Mouse (Mus musculus): ENCODE measurements around the gene Sema7a. TPM values are rescaled to one million over a fixed set of nuclear protein-coding genes. Genes with fewer than 3 reads are reported as not detected.

Gene Sema7a
- polyA plus RNA-seq, 1 experiment from 2014 or later: 0.38 TPM

DNA sequence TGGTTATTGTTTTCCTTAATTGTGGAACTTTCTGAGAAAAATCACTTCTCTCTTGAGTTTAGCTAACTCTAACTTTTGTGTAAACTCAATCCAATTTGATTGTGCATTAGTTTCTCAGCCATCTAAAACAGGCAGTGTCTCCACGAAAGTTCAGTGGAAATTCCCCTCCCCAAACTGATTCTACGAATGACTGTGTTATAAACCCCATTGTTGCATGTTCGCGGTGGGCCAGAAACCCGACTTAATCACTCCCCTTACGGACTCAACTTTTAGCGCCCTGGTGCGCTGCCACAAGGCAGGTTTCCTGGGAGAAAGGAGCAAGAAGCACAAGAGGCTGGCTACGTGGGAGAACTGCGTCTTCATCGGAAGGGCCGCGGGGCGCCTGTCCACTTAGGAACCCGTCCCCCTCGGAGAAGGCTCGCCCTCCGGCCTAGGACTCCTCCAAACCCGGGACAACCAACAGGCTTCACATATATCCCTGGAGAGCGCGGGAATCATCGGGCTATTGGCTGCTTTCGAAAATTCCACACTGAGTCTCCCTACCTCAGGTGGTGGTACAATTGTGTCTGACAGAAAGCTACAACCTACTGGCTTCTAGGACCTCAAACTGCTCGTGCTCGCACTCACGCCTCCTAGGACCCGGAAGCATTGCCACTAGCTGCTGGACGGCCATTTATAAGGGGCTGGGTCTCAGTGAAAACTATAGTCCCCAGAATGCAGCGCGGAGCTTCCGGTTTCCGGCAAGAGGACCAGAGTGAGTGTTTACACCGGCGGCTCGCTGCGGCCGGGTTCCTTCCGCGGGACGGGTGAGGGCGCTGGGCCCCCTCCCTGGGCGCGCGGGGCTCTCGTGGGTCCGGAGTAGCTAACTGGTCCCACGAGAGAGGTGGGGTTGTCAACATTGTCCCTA lies 29.4 kb upstream of the Sema7a start, which contains the start of gene Ubl7:
Gene Ubl7 (plus strand): TSS at position 726 of the 907 bp plus-strand sequence.
- Histone ChIP-seq H3K4me2 (ENCODE audit: low read length) (peak within 1 kb of the TSS; percentile 76), H3K9ac (ENCODE audit: low read length) (peak within 1 kb of the TSS; percentile 60), H3K9me3 (ENCODE audit: control insufficient read depth, low read length) (no peaks in the 10 kb centered on the region), H3K36me3 (ENCODE audit: control insufficient read depth, insufficient read depth, low read length) (peaks cover 14% of the 10 kb centered on the region), H3K27ac (ENCODE audit: low read depth) (peak within 1 kb of the TSS; percentile 66), H3K4me3 (ENCODE audit: low read depth, low read length) (peak within 1 kb of the TSS; percentile 67), H3K27me3 (replicated peaks; ENCODE audit: control insufficient read depth, insufficient read depth, low read length) (no peaks in the 10 kb centered on the region), H3K4me1 (replicated peaks; ENCODE audit: control insufficient read depth, insufficient read depth, low read length) (peaks cover 6% of the 10 kb centered on the region; the same call in 1 of the 2 replicates)
- under 1% methylated on average over 47 of the region's 47 CpGs for WGBS
- peak; percentile 99 for ATAC-seq (replicated peaks; ENCODE audit: low FRiP score, low TSS enrichment, low read depth)
- DNase-seq (ENCODE audit: low spot score): peak; percentile 93

DNA sequence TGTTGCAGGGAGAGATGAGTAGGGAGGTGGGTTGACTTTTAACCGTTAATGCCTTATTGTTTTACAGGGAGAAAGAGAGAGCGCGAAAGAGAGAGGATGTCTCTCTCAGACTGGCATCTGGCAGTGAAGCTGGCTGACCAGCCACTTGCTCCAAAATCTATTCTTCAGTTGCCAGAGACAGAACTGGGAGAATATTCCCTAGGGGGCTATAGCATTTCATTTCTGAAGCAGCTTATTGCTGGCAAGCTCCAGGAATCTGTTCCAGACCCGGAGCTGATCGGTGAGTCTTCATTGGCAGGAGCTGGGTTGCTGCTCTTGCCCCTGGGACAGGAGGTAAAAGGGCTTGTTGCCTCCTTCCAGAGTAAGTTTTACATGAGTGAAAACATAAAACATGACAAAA lies 27.3 kb upstream of the Sema7a start:
- 95% methylated on average over 5 of the region's 5 CpGs for WGBS
- Histone ChIP-seq H3K4me2 (ENCODE audit: low read length) (no peak overlapping the region), H3K27ac (ENCODE audit: low read depth) (no peak overlapping the region), H3K4me1 (replicated peaks; ENCODE audit: control insufficient read depth, insufficient read depth, low read length) (peaks cover 6% of the 10 kb centered on the region; the same call in 1 of the 2 replicates), H3K9me3 (ENCODE audit: control insufficient read depth, low read length) (no peaks in the 10 kb centered on the region), H3K36me3 (ENCODE audit: control insufficient read depth, insufficient read depth, low read length) (peaks cover 22% of the 10 kb centered on the region), H3K27me3 (replicated peaks; ENCODE audit: control insufficient read depth, insufficient read depth, low read length) (no peaks in the 10 kb centered on the region), H3K9ac (ENCODE audit: low read length) (no peak overlapping the region), H3K4me3 (ENCODE audit: low read depth, low read length) (no peak overlapping the region)
- DNase-seq (ENCODE audit: low spot score) (no peak), ATAC-seq (replicated peaks; ENCODE audit: low FRiP score, low TSS enrichment, low read depth) (no peak)

DNA sequence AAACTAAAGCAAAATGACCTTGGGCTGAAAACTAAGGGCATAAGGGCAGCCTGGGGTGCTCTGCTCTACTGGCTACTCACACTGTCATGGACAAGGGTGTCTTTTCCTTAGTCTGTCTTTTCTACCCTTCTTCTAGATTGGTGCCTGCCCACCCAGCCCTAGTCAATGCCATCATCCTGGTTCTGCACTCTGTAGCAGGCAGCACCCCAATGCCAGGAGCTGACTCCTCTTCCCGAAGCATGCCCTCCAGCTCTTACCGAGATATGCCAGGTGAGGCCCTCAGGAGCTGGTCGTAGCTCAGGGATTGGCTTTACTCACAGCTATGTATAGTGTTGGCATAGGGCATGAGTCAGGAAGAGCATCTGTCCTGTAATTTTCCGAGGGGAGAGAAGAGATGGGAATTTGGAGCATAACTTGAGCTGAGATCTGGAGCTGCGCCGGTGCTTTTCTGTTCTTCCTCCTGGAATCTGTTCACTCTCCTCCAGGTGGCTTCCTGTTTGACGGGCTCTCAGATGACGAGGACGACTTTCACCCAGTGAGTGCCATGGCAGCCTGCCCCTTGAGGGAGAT lies 18.3 kb upstream of the Sema7a start:
- WGBS: 93% methylated on average over 9 of the region's 9 CpGs
- no peak overlapping the region for H3K9ac ChIP-seq (ENCODE audit: low read length)
- no peak overlapping the region for H3K4me3 ChIP-seq (ENCODE audit: low read depth, low read length)
- no peak for DNase-seq (ENCODE audit: low spot score)
- no peaks in the 10 kb centered on the region for H3K4me1 ChIP-seq (replicated peaks; ENCODE audit: control insufficient read depth, insufficient read depth, low read length)
- ATAC-seq (replicated peaks; ENCODE audit: low FRiP score, low TSS enrichment, low read depth): no peak
- H3K36me3 ChIP-seq (ENCODE audit: control insufficient read depth, insufficient read depth, low read length): peaks cover 80% of the 10 kb centered on the region
- no peak overlapping the region for H3K4me2 ChIP-seq (ENCODE audit: low read length)
- no peaks in the 10 kb centered on the region for H3K27me3 ChIP-seq (replicated peaks; ENCODE audit: control insufficient read depth, insufficient read depth, low read length)
- no peaks in the 10 kb centered on the region for H3K9me3 ChIP-seq (ENCODE audit: control insufficient read depth, low read length)
- no peak overlapping the region for H3K27ac ChIP-seq (ENCODE audit: low read depth)

DNA sequence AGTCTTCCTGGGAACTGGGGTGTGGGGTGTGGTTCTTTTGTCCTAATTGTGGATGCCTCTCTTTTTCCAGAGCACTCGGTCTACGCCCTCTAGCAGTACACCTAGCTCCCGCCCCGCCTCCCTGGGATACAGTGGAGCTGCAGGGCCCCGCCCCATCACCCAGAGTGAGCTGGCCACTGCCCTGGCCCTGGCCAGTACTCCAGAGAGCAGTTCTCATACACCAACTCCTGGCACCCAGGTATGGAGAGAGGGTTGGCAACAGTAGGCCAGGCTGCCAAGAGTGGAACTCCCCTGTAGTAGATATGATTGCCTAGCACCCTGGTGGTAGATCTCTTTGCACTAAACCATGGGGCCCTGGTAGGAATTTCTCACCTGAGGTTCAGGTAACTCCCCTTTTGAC lies 17.5 kb upstream of the Sema7a start:
- ATAC-seq (replicated peaks; ENCODE audit: low FRiP score, low TSS enrichment, low read depth) (no peak), DNase-seq (ENCODE audit: low spot score) (no peak)
- Histone ChIP-seq H3K9ac (ENCODE audit: low read length) (no peak overlapping the region), H3K36me3 (ENCODE audit: control insufficient read depth, insufficient read depth, low read length) (peaks cover 87% of the 10 kb centered on the region), H3K27ac (ENCODE audit: low read depth) (no peak overlapping the region), H3K4me2 (ENCODE audit: low read length) (no peak overlapping the region), H3K4me1 (replicated peaks; ENCODE audit: control insufficient read depth, insufficient read depth, low read length) (no peaks in the 10 kb centered on the region), H3K4me3 (ENCODE audit: low read depth, low read length) (no peak overlapping the region), H3K9me3 (ENCODE audit: control insufficient read depth, low read length) (no peaks in the 10 kb centered on the region), H3K27me3 (replicated peaks; ENCODE audit: control insufficient read depth, insufficient read depth, low read length) (no peaks in the 10 kb centered on the region)
- WGBS: 93% methylated on average over 5 of the region's 5 CpGs

DNA sequence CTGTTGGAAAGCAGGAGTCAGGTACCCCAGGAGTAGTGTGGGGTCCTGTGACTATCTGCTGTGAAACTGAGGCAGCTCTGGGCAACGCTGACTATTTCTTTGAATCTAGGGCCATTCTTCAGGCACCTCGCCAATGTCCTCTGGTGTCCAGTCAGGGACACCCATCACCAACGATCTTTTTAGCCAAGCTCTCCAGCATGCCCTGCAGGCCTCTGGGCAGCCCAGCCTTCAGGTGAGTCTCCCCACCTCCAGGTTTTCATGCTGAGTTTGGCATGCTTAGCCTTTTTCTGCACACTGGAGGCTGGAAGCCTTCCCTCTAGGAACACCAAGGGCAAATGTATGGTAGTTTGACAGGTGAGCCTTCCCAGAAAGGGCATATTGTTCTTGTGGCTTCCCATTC lies 16.9 kb upstream of the Sema7a start:
- Histone ChIP-seq H3K4me2 (ENCODE audit: low read length) (no peak overlapping the region), H3K4me3 (ENCODE audit: low read depth, low read length) (no peak overlapping the region), H3K27me3 (replicated peaks; ENCODE audit: control insufficient read depth, insufficient read depth, low read length) (no peaks in the 10 kb centered on the region), H3K4me1 (replicated peaks; ENCODE audit: control insufficient read depth, insufficient read depth, low read length) (no peaks in the 10 kb centered on the region), H3K9ac (ENCODE audit: low read length) (no peak overlapping the region), H3K9me3 (ENCODE audit: control insufficient read depth, low read length) (no peaks in the 10 kb centered on the region), H3K27ac (ENCODE audit: low read depth) (no peak overlapping the region), H3K36me3 (ENCODE audit: control insufficient read depth, insufficient read depth, low read length) (peaks cover 88% of the 10 kb centered on the region)
- WGBS: 92% methylated on average over 3 of the region's 3 CpGs
- no peak for DNase-seq (ENCODE audit: low spot score)
- no peak for ATAC-seq (replicated peaks; ENCODE audit: low FRiP score, low TSS enrichment, low read depth)

DNA sequence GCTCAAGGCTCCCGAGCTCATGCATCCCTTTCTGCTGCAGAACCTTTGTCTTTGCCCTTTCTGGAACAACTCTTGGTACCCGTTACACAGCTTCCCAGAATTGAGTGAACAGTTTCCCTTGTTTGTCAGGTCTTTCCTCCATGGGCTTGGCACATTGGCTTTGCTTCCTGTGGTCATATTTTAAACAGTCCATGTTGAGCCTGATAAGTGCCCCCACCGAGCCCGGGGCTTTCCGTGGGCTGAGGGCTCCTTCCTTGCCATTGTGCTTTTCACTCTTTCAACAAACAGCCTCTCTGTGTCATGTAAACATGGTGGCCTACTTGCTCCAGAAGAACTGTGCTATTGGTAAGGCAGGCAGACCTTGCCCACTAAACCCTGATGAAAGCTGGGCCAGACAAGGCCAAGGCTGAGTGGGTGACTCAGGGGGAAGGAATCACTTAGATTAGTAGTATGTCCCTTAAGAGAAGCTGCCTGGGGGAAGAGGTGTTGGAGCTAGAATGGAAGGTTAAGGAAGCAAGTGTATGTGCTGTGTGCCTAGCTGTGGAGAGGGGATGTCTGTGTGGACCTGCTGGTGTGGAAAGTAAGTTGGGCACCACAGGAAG lies 8.6 kb upstream of the Sema7a start:
- Histone ChIP-seq H3K9me3 (ENCODE audit: control insufficient read depth, low read length) (no peaks in the 10 kb centered on the region), H3K4me3 (ENCODE audit: low read depth, low read length) (no peak overlapping the region), H3K36me3 (ENCODE audit: control insufficient read depth, insufficient read depth, low read length) (peaks cover 36% of the 10 kb centered on the region), H3K4me1 (replicated peaks; ENCODE audit: control insufficient read depth, insufficient read depth, low read length) (no peaks in the 10 kb centered on the region), H3K27ac (ENCODE audit: low read depth) (no peak overlapping the region), H3K9ac (ENCODE audit: low read length) (no peak overlapping the region), H3K4me2 (ENCODE audit: low read length) (no peak overlapping the region), H3K27me3 (replicated peaks; ENCODE audit: control insufficient read depth, insufficient read depth, low read length) (no peaks in the 10 kb centered on the region)
- DNase-seq (ENCODE audit: low spot score) (no peak), ATAC-seq (replicated peaks; ENCODE audit: low FRiP score, low TSS enrichment, low read depth) (no peak)
- 83% methylated on average over 5 of the region's 5 CpGs for WGBS

DNA sequence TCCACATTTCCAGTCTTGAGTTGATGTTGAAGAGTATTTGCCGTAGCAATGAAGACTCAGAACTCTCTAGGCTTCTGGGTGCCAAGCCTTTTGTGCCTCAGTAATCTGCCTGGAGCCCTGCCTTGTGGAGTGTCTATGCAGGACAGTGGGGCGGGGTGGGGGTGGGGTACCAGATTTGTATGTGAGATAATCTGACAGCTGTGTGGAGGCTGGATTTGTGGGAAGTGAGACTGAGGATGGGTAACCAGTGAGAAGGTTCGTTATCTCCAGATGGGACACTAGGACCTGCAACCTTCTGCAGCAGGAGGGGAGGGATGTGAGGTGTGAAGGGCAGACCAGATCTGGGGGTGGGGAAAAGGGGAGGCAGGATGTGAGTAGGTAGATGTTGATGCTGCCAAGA lies 7.7 kb upstream of the Sema7a start:
- no peak for ATAC-seq (replicated peaks; ENCODE audit: low FRiP score, low TSS enrichment, low read depth)
- DNase-seq (ENCODE audit: low spot score): no peak
- H3K27ac ChIP-seq (ENCODE audit: low read depth): no peak overlapping the region

DNA sequence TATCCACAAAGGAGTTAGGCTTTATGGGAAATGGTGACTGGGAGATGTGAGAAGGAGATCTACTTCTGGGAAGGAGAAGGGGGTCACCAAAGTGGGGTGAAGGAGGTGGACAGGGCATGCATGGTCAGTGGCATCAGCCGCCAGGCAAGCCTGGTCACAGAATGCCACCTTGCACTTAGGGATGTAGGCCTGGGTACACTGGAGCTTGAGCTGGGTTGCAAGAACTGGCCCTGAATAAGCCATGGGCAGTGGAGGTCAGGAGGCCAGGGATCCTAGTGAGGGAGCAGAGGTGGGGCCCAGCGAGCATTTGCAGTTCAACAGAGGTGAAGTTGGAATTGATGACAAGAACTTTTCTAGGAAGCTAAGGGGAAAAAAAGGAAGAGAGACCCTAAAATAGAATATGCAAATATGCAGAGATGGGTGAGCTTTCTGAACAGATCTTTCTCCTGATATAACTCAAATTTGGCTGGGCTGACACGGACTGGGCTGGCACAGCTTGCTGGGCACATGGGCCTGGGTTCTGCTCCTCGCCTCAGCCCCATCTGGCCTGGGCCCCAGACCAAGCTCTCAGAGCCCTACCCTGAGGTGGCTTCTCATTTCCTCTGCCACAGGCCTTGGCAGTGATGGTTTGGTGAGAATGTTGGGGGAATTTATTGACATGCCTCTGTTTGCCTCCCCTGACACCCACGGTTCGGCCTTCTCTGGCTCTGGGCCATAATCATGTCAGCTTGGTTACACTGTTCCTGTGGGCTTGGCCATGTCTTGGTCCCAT lies 6.9 kb upstream of the Sema7a start:
- no peak overlapping the region for H3K4me3 ChIP-seq (ENCODE audit: low read depth, low read length)
- no peaks in the 10 kb centered on the region for H3K4me1 ChIP-seq (replicated peaks; ENCODE audit: control insufficient read depth, insufficient read depth, low read length)
- H3K27ac ChIP-seq (ENCODE audit: low read depth): no peak overlapping the region
- H3K4me2 ChIP-seq (ENCODE audit: low read length): no peak overlapping the region
- DNase-seq (ENCODE audit: low spot score) (no peak), ATAC-seq (replicated peaks; ENCODE audit: low FRiP score, low TSS enrichment, low read depth) (no peak)
- peaks cover 4% of the 10 kb centered on the region for H3K27me3 ChIP-seq (replicated peaks; ENCODE audit: control insufficient read depth, insufficient read depth, low read length)
- no peaks in the 10 kb centered on the region for H3K9me3 ChIP-seq (ENCODE audit: control insufficient read depth, low read length)
- H3K9ac ChIP-seq (ENCODE audit: low read length): no peak overlapping the region
- H3K36me3 ChIP-seq (ENCODE audit: control insufficient read depth, insufficient read depth, low read length): peaks cover 20% of the 10 kb centered on the region; the same call in 1 of the 2 replicates
- WGBS: 74% methylated on average over 6 of the region's 6 CpGs

More for the DNA sequence above, 7.7 kb upstream of the Sema7a start:
- H3K9ac ChIP-seq (ENCODE audit: low read length): no peak overlapping the region
- no peaks in the 10 kb centered on the region for H3K4me1 ChIP-seq (replicated peaks; ENCODE audit: control insufficient read depth, insufficient read depth, low read length)
- no peak overlapping the region for H3K4me2 ChIP-seq (ENCODE audit: low read length)
- 66% methylated on average over 3 of the region's 3 CpGs for WGBS
- no peaks in the 10 kb centered on the region for H3K9me3 ChIP-seq (ENCODE audit: control insufficient read depth, low read length)
- H3K4me3 ChIP-seq (ENCODE audit: low read depth, low read length): no peak overlapping the region
- no peaks in the 10 kb centered on the region; the same call in 1 of the 2 replicates for H3K27me3 ChIP-seq (replicated peaks; ENCODE audit: control insufficient read depth, insufficient read depth, low read length)
- H3K36me3 ChIP-seq (ENCODE audit: control insufficient read depth, insufficient read depth, low read length): peaks cover 26% of the 10 kb centered on the region; the same call in 1 of the 2 replicates
